Mouse (Mus musculus): ENCODE measurements around the gene Col8a2.

DNA sequence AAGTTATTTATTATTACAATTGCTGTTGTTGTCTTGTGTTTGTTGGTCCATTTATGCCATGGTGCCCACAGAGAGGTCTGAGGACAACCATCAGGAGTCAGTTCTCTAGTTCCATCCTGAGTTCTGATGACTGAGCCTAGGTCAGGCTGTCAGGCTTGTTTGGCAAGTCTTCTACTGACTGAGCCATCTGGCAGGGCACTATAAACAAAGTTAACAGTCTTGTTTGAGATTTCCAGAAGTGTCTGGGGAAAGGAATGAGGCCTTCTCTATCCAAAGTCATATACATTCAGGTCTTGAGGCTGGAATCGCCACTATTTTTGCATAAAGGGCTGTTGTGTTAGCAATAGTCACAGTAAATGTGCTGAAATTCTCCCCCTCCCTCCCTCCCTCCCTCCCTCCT is 45.2 kb downstream of the Col8a2 start:
- TF ChIP-seq CTCF (conservative IDR thresholded peaks at IDR 0.05 in 1 of 2, IDR thresholded peaks at IDR 0.05 in 1 of 2; ENCODE audit: low read depth in 2 of 2, low read length in 2 of 2) (no peak), POLR2A (IDR thresholded peaks at IDR 0.05; ENCODE audit: low read depth, low read length) (no peak), USF1 (IDR thresholded peaks at IDR 0.05; ENCODE audit: low read depth, low read length) (no peak), GABPA (IDR thresholded peaks at IDR 0.05; ENCODE audit: insufficient replicate concordance, low read depth, low read length) (no peak), POLR2AphosphoS2 (IDR thresholded peaks at IDR 0.05; ENCODE audit: low read depth, low read length) (no peak), JUN (IDR thresholded peaks at IDR 0.05; ENCODE audit: insufficient read depth, low read depth, low read length) (no peak), MAX (IDR thresholded peaks at IDR 0.05; ENCODE audit: low read length) (no peak), MAFK (IDR thresholded peaks at IDR 0.05; ENCODE audit: insufficient replicate concordance, low read length) (no peak)

Measured in CH12.LX (cell line).